Mouse (Mus musculus) heart, adult 18-20 months (tissue): ENCODE measurements around the gene Gm13691. TPM values are rescaled to one million over a fixed set of nuclear protein-coding genes. Genes with fewer than 3 reads are reported as not detected.
A peak's percentile ranks its signal among the peaks of the same experiment; 100 is the strongest.
"Not testable (repeated sequence)": the region's sequence is repeated elsewhere in the genome, so short reads cannot be mapped to it uniquely, and the experiment has no call there.

Source experiments
- DNase-seq, 2 experiments: peaks; one replicate each; pipeline ENCODE4 v3.0.0; 2021 to 2022; ENCODE audit warnings: mixed read lengths in 1 of 2
- total RNA-seq, 2 experiments: library from RNA; stranded (reverse); gene quantifications; 2 replicates each; pipeline ENCODE4 v1.2.3; 2021

The Gm13691 gene
- total RNA-seq, 2 experiments from 2014 or later, result 0.75 to 0.77 TPM

- DNase-seq, result no peak
These were observed 42.2 kb downstream of the Gm13691 start for GRCm38 (mm10) chr2:84032505-84032904.

GRCm38 (mm10) chr2:84035997-84036396 is 45.6 kb downstream of the Gm13691 start:
- no peak for DNase-seq

GRCm38 (mm10) chr2:84037304-84037703 is 47.0 kb downstream of the Gm13691 start:
- DNase-seq, result peak in 1 of 2 experiments; percentile 13

GRCm38 (mm10) chr2:84037943-84038342 is 47.6 kb downstream of the Gm13691 start:
- DNase-seq, result not testable (repeated sequence)

- DNase-seq, result no peak
These were observed 48.9 kb downstream of the Gm13691 start for GRCm38 (mm10) chr2:84039277-84039676.

Other genes starting within 250 kb of the Gm13691 start
- under 1 TPM; 0.52 to 0.80 TPM for gene Fam171b, start 177.9 kb upstream of the Gm13691 start, total RNA-seq
- not detected for gene Zswim2, start 49.3 kb upstream of the Gm13691 start, total RNA-seq
- gene Gm13698, start 34.9 kb upstream of the Gm13691 start, total RNA-seq, result under 1 TPM; 0.75 to 0.77 TPM
- under 1 TPM; 0.75 to 0.77 TPM for gene Gm13693, start 29.1 kb upstream of the Gm13691 start, total RNA-seq
- gene Gm13695, start 23.2 kb upstream of the Gm13691 start, total RNA-seq, result under 1 TPM in 1 of 2 experiments, not detected in 1; 0.75 TPM
- under 1 TPM; 0.75 to 0.77 TPM for gene Gm13696, start 17.4 kb upstream of the Gm13691 start, total RNA-seq
- under 1 TPM; 0.75 to 0.77 TPM for gene Gm13694, start 11.6 kb upstream of the Gm13691 start, total RNA-seq
- gene Gm13697, start 5.8 kb upstream of the Gm13691 start, total RNA-seq, result under 1 TPM; 0.75 to 0.77 TPM